Mouse (Mus musculus) adrenal gland, postnatal 25 days (tissue): ENCODE results near the gene Phtf1. TPM values are rescaled to one million over a fixed set of nuclear protein-coding genes. Genes with fewer than 3 reads are reported as not detected.
A peak's percentile ranks its signal among the peaks of the same experiment; 100 is the strongest.

Experiments used
- DNase-seq: peaks from one replicate; pipeline ENCODE4 v3.0.0; 2021; ENCODE audit warnings: mixed read lengths
- long read RNA-seq: library from polyadenylated mRNA; stranded (forward); transcript quantifications from one replicate; pipeline ENCODE4 v2.0.0, GENCODE M21; 2021
- total RNA-seq: library from RNA; stranded (reverse); gene quantifications from 2 replicates; pipeline ENCODE4 v1.2.3, GENCODE M21; 2021

Phtf1 gene
- total RNA-seq: 19.6 and 21.9 TPM in 2 replicates
- long read RNA-seq, transcript Phtf1-202 (19 exons, 3,327 nt): major isoform, 29 of 57 reads
- long read RNA-seq, partial matches to known transcripts: 4 of 57 reads
- long read RNA-seq, other reads (novel, unspliced or antisense): 23 of 57 reads

DNA sequence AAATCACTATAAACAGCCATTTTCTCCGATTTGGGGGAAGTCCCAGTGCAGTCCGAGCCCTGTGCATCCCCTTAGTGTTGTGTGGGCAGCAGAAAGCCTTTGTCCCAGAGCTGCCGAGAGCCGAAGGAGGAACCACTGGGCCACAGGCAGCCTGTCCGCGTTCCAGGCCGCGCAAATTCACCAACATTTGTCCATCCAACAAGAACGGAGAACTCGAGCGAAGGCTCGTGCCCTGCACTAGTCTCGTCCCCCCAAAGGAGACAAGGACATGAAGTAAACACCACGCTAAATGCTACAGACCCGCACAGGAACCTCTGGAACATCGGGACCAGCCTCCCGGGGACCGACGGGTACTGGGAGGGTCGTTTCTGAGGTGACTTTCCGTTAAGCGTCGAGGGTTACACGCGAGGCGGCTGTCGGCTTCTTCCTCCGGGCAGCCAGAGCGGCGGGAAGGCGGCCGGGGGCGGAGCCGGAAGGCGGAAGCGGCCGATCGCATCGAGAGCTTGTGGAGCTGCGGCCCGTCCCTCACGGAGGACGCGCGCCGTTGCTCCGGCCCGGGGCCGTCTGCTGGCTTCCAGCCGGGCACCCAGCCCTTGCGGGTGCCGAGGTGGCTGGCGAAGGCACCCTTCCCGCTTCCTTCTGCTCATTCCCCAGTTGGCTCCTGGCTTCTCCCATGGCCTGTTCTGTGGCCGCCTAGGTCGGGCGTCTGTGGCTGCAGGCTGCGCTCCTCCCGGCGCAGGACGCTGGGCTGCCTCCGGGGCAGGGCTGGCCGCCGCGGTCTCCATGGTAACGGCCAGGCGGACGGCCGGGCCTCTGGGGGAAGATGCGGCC, at the start of gene Phtf1:
Gene Phtf1, plus strand, starts transcription at position 250 of the 831 bp plus-strand sequence.
- peak; percentile 87 for DNase-seq

DNA sequence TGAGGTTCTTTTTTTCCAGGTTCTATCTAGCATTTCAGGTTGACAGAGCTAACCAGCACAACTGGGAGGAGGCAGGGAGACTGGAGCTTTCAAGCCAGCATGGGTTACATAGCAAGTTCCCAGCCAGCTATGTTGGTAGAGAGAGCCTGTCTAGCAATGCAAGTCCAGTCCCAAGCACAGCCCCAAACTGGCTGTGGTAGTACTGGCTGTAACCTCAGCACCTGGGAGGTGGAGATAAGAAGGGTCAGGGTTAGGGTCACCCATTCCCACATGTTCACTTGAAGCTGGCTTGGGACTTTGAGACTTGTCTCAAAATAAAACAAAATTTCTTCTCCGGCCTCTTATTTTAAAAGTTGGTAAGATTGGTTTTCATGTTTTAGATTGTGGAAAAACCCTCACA, 47.8 kb upstream of the Phtf1 start:
- DNase-seq: no peak

DNA sequence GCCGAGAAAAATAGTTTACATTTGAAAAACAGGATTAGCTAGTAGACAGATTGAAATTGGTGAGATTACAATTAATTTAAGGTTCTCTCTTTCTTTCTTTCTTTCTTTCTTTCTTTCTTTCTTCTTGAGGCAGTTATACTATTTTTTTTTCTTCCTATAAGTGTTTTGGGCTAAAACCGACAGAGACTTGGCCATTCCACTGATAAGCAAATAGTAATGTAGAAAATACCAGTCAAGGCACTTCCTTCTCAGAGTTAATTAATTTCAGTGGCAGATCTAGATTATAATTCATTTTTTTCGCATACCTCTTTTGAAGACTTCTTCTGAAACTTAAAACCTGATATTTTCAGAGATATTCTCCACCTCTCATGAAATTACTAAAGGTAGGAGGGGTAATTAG, 42.6 kb upstream of the Phtf1 start:
- DNase-seq: no peak

DNA sequence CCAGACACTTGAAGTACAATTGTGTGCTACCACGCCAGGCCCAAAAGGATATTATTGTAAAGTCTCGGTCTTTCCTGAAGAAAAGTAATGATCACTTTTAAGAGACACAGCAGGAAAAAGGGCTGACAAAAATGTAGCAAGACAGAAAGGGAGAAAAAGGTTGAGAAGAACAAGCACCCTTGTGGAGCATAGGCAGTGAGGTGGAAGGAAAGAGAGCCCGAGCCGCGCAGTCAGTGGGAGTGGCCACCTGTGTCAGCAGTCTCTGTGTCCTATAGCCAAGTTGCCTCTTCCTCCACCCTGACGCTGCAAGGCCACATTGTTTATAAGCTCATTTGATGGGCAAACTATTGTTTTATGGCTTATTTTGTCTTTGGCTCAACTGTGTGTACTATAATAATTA, 40.4 kb upstream of the Phtf1 start:
- peak; percentile 8 for DNase-seq

DNA sequence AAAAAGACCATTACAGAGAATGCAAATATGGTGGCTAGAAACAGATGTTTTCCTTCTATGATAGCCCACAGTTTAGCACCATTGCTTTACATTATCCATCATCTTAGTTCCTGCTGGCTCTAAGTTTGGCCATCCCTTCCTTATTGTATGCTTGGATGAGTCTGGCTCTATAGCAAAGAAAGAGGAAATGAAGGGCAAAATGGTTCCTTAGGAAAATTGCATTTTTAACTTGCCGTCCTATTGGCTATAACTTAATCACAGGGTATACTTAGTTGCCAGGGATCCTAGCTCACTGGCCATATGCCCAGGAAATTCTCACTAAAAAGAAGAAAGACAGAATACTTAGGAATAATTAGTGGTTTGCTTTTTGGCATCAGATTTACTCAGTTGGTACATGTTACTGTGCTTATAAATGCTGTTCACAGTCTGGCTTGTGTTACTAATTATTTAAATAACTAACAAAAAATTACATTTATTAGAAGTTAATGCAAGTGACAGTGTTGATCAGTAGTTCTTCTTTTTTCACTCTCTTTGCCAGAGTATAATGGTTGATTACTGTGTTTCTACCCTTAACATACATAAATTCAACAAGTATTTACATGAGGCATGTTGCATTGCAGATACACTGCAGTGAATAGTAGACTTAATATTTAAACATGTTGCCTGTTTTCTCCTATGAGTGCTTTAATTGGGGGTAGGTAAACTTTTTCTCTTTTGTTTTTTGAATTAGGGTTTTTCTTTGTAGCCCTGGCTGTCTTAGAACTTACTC, 22.9 kb upstream of the Phtf1 start:
- DNase-seq: no peak

DNA sequence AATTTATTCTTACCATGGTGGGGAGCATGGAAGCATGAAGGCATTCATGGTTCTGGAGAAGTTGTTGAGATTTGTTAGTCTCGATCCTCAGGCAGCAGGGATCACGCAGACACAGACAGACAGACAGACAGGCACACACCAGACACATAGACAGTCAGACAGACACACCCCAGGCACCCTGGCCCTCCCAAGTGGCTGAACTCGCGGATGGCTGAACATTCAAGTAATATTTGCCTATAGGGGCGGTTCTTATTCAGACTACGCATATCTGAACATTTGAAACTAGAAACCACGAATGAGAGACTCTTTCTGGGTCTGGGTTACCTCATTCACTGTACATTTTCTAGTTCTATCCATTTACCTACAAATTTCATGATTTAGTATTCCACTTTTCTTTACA, 19.2 kb upstream of the Phtf1 start:
- no peak for DNase-seq

DNA sequence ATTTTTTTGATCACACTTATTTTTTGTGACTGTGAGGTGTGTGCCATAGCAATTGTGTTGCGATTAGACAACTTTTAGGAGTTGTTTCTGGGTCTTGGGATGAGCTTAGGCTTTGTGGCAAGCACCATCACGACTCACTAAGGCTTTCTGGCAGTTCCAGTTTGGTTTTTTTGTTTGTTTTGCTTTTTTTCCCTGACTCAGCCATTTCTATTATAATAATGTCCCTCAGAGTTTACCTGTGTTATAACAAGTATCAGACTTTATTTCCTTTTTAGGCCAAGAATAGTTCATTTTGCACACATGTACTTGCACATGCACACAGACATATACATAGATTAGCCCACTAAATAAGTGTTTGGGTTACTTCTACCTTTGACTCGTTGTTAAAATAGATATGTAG, 7.3 kb upstream of the Phtf1 start:
- DNase-seq: no peak

DNA sequence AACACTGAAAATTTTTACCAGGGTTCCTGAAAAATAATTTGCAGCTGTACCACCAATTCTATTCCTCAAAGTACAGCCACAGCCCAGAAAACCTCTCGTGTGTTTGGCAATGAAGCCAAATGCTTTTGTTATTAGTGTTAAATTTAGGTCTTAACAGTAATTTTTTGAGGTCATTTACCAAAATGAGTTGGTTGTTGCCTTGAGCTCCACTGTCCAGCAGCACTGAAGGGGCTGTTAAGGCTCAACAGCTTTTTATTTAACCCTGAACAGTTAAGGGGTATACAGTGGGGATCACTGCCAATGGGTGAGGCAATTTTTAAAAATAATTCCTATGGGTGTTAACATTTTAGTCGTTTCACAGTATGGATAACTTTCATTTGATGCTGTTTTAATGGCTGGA, 679 bp upstream of the Phtf1 start:
- DNase-seq: no peak

DNA sequence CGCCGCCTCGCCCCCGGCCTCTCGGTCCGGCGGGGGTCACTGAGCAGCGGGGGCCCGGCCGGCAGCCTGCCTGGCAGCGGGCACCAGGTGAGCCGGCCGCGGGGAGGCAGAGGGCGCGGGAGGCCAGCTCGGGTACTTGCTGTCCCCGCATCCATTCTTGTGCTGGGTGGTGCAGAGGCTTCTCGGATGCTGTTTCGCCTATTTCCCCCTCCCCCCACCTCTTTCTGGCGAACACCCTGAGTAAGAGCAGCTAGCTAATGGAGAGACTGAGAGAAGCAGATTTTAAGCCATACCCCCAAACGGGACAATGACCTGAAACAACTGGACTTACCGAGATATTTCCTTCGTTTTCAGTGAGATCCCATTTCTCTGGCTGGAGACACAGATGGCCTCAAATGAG, 791 bp downstream of the Phtf1 start:
- DNase-seq: no peak

DNA sequence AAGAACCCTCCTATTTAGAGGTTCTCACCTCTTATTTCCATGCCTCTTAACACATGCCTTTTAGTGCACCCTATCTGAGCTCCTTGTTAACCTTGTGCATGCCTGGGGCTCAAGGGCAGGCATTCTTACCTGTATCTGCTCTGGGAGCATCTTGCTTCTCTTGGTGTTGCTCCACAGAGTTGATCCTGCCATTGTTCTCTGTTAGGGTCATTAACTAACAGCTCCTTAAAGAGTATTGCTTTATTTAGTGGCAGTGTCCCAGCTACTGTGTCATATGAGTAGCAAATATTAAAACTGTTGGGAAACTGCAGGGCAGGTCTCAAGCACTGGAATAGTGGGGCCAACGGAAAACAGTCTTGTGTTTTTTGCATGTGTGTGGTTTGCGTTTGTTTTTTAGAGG, 3.2 kb downstream of the Phtf1 start:
- DNase-seq: no peak

DNA sequence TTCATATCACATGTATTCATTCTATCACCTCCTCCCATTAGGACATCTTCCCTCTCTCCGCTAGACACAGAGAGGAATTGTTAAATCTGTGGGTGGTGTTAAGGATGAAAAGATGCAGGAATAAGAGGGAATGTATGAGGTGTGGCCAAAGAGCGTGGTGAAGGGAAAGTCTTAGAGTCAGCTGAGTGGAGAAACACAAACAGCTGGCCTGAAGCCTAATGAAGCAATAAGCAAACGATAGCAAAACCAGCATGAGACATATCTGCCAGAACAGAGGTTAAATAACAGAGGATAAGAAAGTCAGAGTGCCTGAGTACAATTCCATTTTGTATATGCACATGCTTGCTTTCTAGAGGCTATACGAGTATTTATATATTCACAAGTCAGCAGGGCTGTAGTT, 16.6 kb downstream of the Phtf1 start:
- DNase-seq: no peak

DNA sequence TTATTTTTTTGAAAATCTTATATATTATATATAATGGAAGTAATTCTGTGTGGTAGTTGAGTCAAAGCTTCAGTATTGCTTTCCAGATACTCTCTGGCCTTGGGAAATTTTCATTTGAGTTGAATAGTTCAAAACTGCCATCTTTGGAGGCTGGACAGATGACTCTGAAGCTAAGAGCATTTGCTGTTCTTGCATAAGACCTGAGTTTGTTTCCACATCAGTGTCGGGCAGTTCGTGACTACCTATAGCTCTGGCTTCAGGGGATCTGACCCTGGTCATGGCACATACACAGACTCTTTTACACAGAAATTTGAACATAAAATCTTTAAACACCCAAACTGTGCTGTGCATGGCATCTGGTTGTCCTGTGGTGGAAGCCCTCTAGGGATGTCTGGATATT, 17.3 kb downstream of the Phtf1 start:
- DNase-seq: no peak

DNA sequence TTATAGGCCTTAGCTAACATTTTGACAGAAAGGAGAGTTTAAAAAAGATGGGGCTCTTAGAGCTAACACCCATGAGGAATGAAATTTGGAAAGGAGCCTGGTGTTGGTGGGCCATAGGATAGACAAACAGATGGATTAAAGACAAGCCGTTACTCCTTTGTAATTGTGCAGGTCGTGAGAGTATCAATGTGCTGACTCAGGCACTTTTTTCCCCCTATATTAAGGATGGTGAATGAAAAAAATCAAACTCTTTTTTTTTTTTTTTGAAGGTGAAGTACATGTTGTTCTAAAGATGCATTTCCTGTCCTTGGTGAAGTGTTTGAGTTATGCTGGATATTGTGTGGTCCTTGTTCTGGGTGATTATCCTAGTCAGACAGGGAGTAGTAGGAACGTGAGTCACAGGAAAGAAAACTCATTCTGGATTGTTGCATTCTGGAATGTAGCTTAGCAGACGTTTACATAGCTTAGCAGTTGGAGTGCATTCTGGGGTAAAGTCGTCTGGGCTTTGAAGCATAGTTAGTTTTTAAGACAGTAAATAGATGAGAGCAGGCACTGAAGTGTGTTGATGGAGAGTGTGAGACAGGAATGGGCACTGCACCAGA, 20.0 kb downstream of the Phtf1 start:
- DNase-seq: no peak

DNA sequence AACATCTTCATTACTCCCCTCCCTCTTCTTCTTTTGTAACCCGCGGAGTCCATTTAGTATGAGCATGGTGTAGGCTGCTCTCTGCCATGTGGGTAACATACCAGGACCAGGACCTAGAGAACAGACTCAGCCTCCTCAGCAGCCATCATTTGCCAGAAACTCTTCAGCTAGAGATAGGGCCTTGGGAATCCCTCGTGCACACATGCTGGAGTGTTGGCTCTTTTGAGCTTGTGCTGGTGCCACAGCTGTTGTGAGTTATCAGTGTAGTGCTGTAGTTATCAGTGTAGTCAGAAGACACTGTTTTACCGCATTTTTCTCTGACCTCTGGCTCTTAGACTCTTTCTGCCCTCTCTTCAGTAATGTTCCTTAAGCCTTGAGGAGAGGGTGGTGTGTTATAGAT, 21.4 kb downstream of the Phtf1 start:
- no peak for DNase-seq

DNA sequence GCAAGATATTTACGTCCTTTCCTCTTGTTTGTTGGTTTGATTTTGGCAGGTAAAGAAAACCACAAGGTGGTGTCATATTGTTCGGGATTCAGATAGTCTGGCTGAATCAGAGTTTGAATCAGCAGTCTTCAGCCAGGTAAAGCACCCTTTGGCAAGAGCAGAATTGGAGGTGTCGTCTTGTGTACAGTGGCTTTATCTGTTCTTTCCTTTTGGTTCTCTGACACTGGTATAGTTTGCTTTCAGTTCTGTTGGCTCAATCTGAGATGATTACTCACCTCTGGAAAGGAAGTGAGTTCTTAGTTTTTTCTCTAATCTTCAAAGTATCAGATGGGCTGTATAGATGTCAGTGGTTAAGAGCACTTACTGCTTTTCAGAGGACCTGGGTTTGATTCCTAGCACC, 23.4 kb downstream of the Phtf1 start:
- no peak for DNase-seq

DNA sequence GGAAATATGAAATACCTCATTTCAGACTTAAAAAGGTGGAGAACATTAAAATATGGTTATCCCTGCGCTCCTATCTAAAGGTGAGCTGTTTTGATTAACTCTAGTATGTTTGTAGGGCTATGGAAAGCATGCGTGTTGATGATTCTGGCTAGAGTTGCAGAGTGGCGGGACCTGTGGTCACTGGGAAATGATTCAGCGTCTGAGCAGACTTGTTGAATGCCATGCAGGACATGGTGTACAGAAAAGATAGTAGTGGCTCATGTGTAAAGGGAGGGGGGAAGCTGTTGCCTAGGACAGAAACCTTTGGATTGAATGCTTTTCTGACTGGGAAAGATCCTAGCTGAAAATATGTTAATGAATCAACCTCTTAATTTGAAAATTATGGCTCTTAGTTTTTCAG, 30.8 kb downstream of the Phtf1 start:
- no peak for DNase-seq

DNA sequence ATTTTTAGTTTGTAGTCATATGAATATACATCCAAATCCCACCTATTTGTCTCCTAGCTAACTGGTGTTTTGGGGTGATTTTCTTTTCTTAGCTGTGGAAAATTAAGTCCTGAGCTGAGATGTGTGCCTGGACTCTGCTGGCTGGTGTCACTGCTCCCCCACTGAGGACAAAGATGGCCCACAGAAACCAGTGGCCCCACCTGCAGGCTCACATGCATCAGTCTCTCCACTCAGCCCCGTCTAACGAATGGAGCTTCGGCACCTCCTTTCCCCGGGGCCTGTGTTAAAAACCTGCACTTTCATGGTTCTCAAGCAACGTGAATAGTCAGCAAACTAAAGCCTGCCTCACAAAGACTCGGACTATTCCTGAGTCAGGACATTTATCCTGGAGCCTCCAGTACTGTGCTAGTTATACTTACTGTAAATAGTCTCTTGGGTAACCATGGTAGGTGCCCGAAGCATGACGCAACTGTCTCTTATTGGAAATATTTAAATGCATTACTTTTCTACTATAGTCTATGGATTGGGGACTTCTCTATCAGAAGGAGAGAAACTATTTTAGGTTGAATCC, 39.1 kb downstream of the Phtf1 start:
- no peak for DNase-seq

DNA sequence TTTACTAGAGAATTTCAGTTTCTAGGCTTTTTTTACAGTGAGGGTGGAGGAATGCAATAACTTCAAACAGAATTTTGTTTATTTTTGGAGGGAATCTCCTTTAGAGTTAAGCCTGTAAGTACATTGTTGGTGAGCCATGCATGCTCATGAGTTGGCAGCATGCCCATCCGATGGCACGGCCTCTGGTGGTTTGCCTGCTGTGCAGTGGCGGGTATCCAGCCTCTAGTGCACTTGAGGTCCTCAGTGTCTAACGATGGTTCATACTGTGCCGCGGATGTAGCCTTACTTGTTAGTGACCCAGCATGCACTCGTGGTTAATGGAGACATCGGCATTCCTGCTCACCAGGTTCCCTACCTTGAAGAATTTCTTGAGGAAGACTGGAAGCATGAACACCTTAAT, 39.6 kb downstream of the Phtf1 start:
- peak; percentile 57 for DNase-seq

DNA sequence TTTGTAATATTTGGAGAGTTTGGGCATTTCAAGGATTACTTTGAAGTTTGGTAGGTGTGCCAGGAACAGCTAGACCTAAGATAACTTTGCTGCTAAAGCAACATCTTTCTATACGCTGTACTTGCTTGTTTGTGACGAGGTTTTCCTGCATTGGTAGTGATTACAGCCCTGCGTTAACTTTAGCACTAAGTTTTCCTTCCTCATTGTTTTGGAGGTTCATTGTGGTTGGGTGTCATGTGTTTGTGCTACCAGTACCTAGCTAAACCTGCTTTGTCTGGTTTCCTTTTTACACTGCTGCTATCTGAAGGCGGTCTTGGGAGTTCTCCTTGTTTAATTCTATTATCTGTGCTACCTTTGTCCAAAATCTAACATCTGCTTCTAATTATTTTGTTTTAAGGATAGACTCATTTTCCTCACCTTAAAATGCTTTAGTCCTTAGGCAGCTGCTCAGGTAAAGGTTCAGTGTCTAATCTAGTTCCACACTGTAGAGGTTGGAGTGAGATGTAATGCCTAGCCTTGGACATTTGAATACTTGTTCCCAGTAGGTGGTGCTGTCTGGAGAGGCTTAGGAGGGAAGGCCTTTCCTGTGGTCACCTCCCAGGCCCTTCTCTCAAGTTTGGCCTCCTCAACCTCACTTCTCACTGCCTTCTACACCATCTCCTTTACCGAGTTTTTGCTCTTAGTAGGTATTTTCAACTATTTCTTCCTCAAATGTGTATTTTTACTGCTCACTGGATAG, 42.2 kb downstream of the Phtf1 start:
- DNase-seq: no peak

DNA sequence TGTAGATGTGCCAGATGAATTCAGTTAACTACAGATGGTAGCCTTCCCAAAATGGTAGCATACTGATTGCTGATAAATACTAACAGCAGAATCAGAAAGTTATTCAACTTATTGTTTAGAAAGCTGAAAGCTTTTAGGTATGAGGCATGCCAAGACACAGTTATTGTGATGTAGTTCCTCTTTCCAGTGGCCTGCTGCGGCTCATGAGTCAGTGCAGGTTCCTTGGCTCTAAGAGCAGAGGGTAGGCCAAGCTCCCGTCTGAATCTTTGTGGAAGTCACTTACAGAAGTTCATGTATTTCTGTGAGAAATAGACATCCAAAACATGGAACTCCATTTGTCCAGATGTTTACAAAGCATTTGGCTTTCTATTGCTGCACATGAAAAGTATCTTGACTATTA, 44.1 kb downstream of the Phtf1 start:
- no peak for DNase-seq

DNA sequence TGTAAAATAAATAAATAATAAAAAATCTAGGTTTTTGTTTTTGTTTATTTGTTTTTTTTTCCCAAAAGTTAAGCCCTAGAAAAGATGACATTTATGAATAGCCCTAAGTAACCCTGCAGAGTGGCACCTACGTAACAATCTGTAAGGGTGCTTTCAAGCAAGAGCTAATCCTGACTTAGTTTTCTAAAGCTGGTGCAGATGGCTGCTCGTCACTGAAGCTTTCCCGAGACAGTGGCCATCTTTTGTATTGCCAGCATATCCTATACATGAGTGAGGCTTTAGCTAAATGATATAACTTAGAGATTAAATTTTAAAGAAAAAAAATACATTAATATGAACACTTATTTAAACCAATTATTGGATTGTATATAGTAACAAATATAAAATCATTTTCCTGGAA, 50.0 kb downstream of the Phtf1 start:
- no peak for DNase-seq

DNA sequence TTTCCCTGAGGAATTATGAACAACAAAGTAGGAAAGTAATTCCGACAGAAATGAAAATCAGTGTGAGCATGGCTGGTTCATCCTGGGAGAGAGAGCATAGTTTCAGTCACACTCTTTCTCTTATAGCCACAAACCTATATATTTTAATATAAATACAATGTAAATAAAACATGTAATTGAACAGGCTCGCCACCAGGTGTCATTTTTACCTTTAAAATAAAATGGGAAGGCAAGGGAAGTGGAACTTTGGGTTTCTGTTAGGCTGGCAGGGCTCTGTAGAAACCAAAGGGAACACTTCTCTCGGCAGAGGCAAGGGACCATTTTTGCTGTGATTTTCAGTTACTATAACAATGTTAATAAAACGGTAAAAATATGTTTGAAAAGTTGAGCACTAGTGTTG, 51.5 kb downstream of the Phtf1 start:
- DNase-seq: no peak
